Mouse (Mus musculus) ES-E14 (cell line): Measurements from ENCODE around the gene Rasa4. TPM values are rescaled to one million over a fixed set of nuclear protein-coding genes. Genes with fewer than 3 reads are reported as not detected.
"Not testable (repeated sequence)": the region's sequence is repeated elsewhere in the genome, so short reads cannot be mapped to it uniquely, and the experiment has no call there.

Experiments
- DNase-seq: peaks from one replicate; pipeline ENCODE4 v3.0.0-alpha.2; 2013; ENCODE audit warnings: low read depth, low spot score
- H3K27ac ChIP-seq: 2 replicates; pipeline ENCODE4 v1.5.1; 2012; ENCODE audit warnings: low read depth, mild to moderate bottlenecking, low read length, moderate library complexity, mixed read lengths; ENCODE audit not compliant: poor library complexity, insufficient read depth, severe bottlenecking
- H3K36me3 ChIP-seq: 2 replicates; pipeline ENCODE4 v1.6.1; 2012; ENCODE audit warnings: mild to moderate bottlenecking, low read length, moderate library complexity, mixed read lengths; ENCODE audit not compliant: control insufficient read depth, poor library complexity, insufficient read depth, severe bottlenecking
- H3K4me1 ChIP-seq, 2 experiments: fragments of 150-350 bp in 1 of 2; sonication (generic) in 1 of 2; 2 replicates each; pipeline ENCODE4 v1.6.1; 2012; ENCODE audit warnings: low read length in 2 of 2, mild to moderate bottlenecking in 1 of 2, mixed read lengths in 1 of 2; ENCODE audit not compliant: control insufficient read depth in 2 of 2, insufficient read depth in 2 of 2, poor library complexity in 1 of 2
- H3K4me3 ChIP-seq, 2 experiments: fragments of 150-350 bp in 1 of 2; sonication (generic) in 1 of 2; 2 replicates each; pipeline ENCODE4 v1.5.1; 2012; ENCODE audit warnings: low read length in 2 of 2, low read depth in 1 of 2, mild to moderate bottlenecking in 1 of 2, mixed read lengths in 1 of 2; ENCODE audit not compliant: insufficient read depth in 1 of 2, poor library complexity in 1 of 2, severe bottlenecking in 1 of 2
- H3K9ac ChIP-seq: 2 replicates; pipeline ENCODE4 v1.6.1; 2012; ENCODE audit warnings: low read depth, mild to moderate bottlenecking, low read length, mixed read lengths; ENCODE audit not compliant: poor library complexity, insufficient read depth, severe bottlenecking
- H3K9me3 ChIP-seq: fragments of 150-350 bp; sonication (generic); 2 replicates; pipeline ENCODE4 v1.6.1; 2012; ENCODE audit warnings: low read depth, mild to moderate bottlenecking, low read length; ENCODE audit not compliant: control insufficient read depth, insufficient read depth
- CHD2 ChIP-seq: IDR thresholded peaks from 2 replicates; pipeline ENCODE4 v1.6.1; 2014; ENCODE audit warnings: mild to moderate bottlenecking, low read depth, low read length, inconsistent platforms
- HCFC1 ChIP-seq: IDR thresholded peaks from 2 replicates; pipeline ENCODE4 v1.6.1; 2012; ENCODE audit warnings: low read length, inconsistent platforms, borderline replicate concordance; ENCODE audit not compliant: insufficient read depth
- MAFK ChIP-seq: IDR thresholded peaks from 2 replicates; pipeline ENCODE4 v1.6.1; 2014; ENCODE audit warnings: mild to moderate bottlenecking, low read depth, low read length, inconsistent platforms; ENCODE audit not compliant: insufficient read depth
- ZC3H11A ChIP-seq: IDR thresholded peaks from 2 replicates; pipeline ENCODE4 v1.6.1; 2012; ENCODE audit warnings: low read depth, mild to moderate bottlenecking, inconsistent platforms, low read length, borderline replicate concordance
- ZNF384 ChIP-seq: IDR thresholded peaks from 2 replicates; pipeline ENCODE4 v1.6.1; 2012; ENCODE audit warnings: low read depth, low read length, inconsistent platforms
- in situ Hi-C, 2 experiments: fragments of 600-800 bp; cut with MboI; formaldehyde crosslinking; loops; one replicate each; pipeline ENCODE4 v1.15.1; 2025; ENCODE audit warnings: low sequenced_read_pairs in 2 of 2, inconsistent platforms in 1 of 2; ENCODE audit not compliant: unreplicated experiment in 2 of 2
- total RNA-seq: library from RNA; depleted of rRNA; stranded (reverse); fragments of 300-350 nt; gene quantifications from 2 replicates; pipeline ENCODE4 v1.2.3, GENCODE M21; 2012

Rasa4 gene
- total RNA-seq, 1 experiment: 17.4 TPM

DNA sequence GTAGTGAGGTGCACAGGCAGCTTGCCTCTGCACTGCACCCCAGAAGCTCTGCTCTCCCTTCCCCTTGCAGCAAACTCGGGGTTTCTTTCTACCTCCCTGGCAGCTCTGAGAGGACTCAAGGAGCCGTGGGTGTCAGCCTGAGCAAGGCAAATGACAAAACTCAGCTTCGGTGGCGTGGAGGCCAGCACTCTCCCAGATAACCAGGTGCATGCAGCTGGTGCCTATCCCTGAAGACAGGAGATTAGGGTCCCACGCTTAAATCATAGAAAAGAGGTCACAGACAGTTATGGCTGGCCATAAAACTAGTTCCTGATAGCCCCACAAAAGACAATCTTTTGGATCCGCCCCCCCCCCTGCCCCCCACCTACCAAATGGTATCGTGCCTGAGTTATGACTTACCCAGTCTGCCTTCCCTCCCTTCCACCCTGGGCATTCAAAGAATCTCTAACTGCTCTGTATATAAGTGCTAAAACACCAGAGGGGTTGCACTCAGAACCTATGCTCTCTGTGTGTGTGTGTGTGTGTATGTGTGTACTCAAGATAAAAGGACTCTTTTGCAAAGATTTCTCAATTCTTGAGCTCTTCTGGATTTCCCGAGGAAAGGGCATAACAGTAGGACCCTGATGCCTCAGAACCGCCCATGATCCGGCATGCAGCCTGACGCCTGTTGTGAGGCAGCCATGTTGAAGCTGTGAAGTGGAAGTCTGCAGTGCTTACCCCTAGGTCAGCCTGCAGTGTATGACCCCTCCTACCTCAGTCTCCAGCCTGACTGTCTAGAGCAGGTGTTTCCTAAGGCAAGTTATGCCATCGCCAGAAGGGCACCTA, 61.1 kb downstream of the Rasa4 start:
- Histone ChIP-seq H3K27ac (no peak overlapping the region), H3K4me1 (no peaks in the 10 kb centered on the region), H3K4me3 (no peak overlapping the region), H3K9me3 (no peaks in the 10 kb centered on the region), H3K9ac (no peak overlapping the region), H3K36me3 (peaks cover 11% of the 10 kb centered on the region)
- in situ Hi-C loops: no loop called here
- TF ChIP-seq ZNF384 (no peak), ZC3H11A (no peak), CHD2 (no peak), HCFC1 (no peak), MAFK (no peak)
- DNase-seq: no peak

DNA sequence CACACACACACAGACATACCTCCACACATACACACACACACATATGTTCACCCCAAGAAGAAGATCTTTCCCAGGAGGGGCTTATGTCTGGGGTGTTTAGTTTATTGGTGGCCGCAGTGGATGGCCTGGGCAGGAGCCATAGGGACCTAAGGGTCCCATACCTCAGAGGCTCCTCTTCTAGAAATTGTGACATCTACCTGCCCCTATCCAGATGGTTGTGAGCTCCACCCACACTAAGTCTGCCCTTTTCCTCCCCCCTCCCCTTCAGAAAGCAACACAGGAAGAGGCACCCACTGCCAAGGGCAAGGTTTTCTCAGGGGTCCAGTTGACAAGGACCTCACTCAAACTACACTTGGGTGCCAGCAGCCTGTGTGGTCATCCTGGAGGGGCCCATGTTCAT, 63.2 kb downstream of the Rasa4 start:
- Histone ChIP-seq H3K9me3 (no peaks in the 10 kb centered on the region), H3K4me3 (no peak overlapping the region), H3K27ac (no peak overlapping the region), H3K9ac (no peak overlapping the region), H3K4me1 (no peaks in the 10 kb centered on the region), H3K36me3 (no peaks in the 10 kb centered on the region; the same call in 1 of the 2 replicates)
- in situ Hi-C loops: no loop called here
- no peak for DNase-seq
- TF ChIP-seq HCFC1: no peak
- no peak for TF ChIP-seq CHD2
- no peak for TF ChIP-seq MAFK
- no peak for TF ChIP-seq ZC3H11A
- no peak for TF ChIP-seq ZNF384

DNA sequence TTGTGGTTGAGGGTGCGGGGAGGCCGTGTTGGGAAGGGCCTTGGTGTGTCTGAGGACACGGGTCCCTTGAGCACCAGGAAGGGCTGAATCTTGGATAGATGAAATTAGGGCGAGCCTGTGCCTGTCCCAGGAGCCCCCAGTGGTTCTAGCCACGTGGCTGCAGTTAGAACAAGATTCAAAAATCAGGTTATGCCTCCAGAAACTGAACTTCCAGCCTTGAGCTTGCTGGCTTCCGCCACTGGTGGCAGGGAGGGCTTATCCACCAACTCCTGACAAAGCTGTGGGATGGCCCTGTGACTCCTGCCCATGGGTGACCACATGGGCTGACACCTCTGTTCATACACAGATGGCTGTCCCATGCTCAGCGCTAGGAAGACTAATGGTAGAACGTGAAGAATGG, 64.0 kb downstream of the Rasa4 start:
- no peaks in the 10 kb centered on the region for H3K4me1 ChIP-seq
- H3K4me3 ChIP-seq: no peak overlapping the region
- no peaks in the 10 kb centered on the region for H3K36me3 ChIP-seq
- DNase-seq: no peak
- H3K9ac ChIP-seq: no peak overlapping the region
- in situ Hi-C loops: no loop called here
- no peaks in the 10 kb centered on the region for H3K9me3 ChIP-seq
- TF ChIP-seq ZNF384 (no peak), ZC3H11A (no peak), MAFK (no peak), HCFC1 (no peak), CHD2 (no peak)
- H3K27ac ChIP-seq: no peak overlapping the region

DNA sequence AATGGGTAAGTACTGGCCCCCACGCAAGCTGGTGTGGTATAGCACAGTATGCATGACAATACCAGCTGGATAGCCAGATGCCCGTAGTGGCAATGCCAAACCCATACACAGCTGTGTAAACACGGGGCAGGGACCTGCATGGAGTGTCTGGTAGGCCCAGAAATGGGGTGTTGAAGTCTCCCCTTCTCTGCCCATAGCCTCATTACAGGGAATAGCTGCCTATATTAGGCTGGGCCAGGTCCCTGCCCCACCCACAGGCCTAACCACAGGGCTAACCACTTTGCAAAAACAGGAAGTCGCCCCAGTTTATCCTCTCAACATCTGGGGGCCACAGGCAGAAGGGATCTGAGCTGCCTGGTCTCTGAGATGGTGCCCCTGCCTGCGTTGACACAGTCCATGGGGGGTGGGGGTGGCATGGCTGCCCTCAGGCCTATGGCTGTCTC, 65.4 kb downstream of the Rasa4 start:
- H3K9me3 ChIP-seq, H3K4me3 ChIP-seq, H3K9ac ChIP-seq, DNase-seq, H3K36me3 ChIP-seq, in situ Hi-C loops, H3K27ac ChIP-seq, H3K4me1 ChIP-seq: not testable (repeated sequence)

DNA sequence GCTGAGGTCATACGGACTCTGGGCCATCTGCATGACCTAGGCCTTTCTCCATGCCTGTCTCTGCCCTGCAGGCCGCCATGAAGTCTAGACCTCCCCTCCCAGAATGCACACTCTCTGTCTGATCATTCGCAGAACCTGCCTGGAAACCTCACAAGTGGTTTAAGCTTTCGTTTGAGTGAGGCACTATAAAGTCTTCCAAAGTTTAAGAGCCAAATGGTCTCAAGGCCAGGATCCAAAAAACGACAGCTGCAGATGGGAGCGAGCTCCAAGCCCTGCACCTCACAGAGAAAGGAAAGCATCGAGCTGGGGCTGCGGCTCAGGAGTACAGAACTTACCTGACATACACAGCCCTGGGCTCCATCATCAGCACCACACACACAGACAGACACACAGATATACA, 68.6 kb downstream of the Rasa4 start:
- no peak overlapping the region for H3K27ac ChIP-seq
- no peaks in the 10 kb centered on the region for H3K36me3 ChIP-seq
- in situ Hi-C loops: no loop called here
- TF ChIP-seq ZC3H11A (no peak), HCFC1 (no peak), MAFK (no peak), ZNF384 (no peak), CHD2 (no peak)
- H3K4me1 ChIP-seq: no peaks in the 10 kb centered on the region
- H3K9ac ChIP-seq: no peak overlapping the region
- DNase-seq: no peak
- H3K9me3 ChIP-seq: no peaks in the 10 kb centered on the region
- no peak overlapping the region for H3K4me3 ChIP-seq
